Mouse (Mus musculus): Measurements from ENCODE around the gene Nyap1.

DNA sequence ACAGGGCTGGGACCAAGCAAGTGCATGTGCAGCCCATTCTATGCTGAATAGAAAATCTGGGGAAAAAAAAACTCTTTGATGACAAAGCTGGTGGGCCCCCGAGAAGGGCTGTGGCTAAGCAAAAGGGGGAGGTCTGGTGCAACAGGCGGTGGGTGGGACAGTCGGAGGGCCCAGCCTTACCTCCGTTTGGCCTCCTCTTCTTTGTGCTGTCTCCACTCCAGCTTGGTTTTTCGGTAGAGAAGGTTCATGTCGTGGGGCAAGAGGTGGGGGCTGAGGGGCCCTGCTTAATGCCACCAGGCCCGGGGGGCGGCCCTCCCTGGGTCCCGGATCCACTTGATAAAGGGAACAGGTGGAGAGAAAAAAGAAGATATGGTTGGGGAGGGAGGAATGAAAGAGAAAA is 1.9 kb downstream of the Nyap1 start:
- TF ChIP-seq CTCF (conservative IDR thresholded peaks at IDR 0.05; ENCODE audit: low read length) (no peak), NANOG (IDR thresholded peaks at IDR 0.05; ENCODE audit: borderline replicate concordance, low read length) (no peak), POU5F1 (IDR thresholded peaks at IDR 0.05; ENCODE audit: borderline replicate concordance, low read length) (no peak)
